Mouse (Mus musculus): ENCODE data around the gene Caln1. TPM values are rescaled to one million over a fixed set of nuclear protein-coding genes. Genes with fewer than 3 reads are reported as not detected.
A peak's percentile ranks its signal among the peaks of the same experiment; 100 is the strongest.

Gene Caln1
- polyA plus RNA-seq, 1 experiment from 2014 or later, result 0.10 TPM

- ATAC-seq, result no peak
- H3K4me3 ChIP-seq (replicated peaks), result no peak overlapping the region
- H3K4me2 ChIP-seq (replicated peaks), result peak overlapping the region; percentile 43
- H3K27ac ChIP-seq, result no peak overlapping the region
- H3K9ac ChIP-seq, result no peak overlapping the region
- no peaks in the 10 kb centered on the region for H3K4me1 ChIP-seq (replicated peaks)
- WGBS, result 21% methylated on average over 11 of the region's 11 CpGs
- no peaks in the 10 kb centered on the region for H3K27me3 ChIP-seq (replicated peaks)
- no peaks in the 10 kb centered on the region for H3K36me3 ChIP-seq
- no peaks in the 10 kb centered on the region for H3K9me3 ChIP-seq
Measured at GRCm38 (mm10) chr5:130852182-130852581, 482.9 kb downstream of the Caln1 start.

GRCm38 (mm10) chr5:130853371-130853770 is 484.1 kb downstream of the Caln1 start:
- H3K9ac ChIP-seq, result no peak overlapping the region
- H3K27ac ChIP-seq, result no peak overlapping the region
- H3K4me1 ChIP-seq (replicated peaks), result no peaks in the 10 kb centered on the region
- H3K4me3 ChIP-seq (replicated peaks), result no peak overlapping the region
- no peaks in the 10 kb centered on the region for H3K36me3 ChIP-seq
- ATAC-seq, result peak; percentile 39; the same call in 1 of the 2 replicates
- under 1% methylated on average over 10 of the region's 10 CpGs for WGBS
- H3K27me3 ChIP-seq (replicated peaks), result no peaks in the 10 kb centered on the region
- no peak overlapping the region for H3K4me2 ChIP-seq (replicated peaks)
- no peaks in the 10 kb centered on the region for H3K9me3 ChIP-seq

- ATAC-seq, result no peak
- Histone ChIP-seq H3K4me3 (replicated peaks) (no peak overlapping the region), H3K9ac (no peak overlapping the region), H3K4me2 (replicated peaks) (no peak overlapping the region), H3K27ac (no peak overlapping the region), H3K27me3 (replicated peaks) (no peaks in the 10 kb centered on the region), H3K36me3 (no peaks in the 10 kb centered on the region), H3K9me3 (no peaks in the 10 kb centered on the region), H3K4me1 (replicated peaks) (no peaks in the 10 kb centered on the region)
- WGBS, result 74% methylated on average over 7 of the region's 7 CpGs
Measured at GRCm38 (mm10) chr5:130854430-130854829, 485.2 kb downstream of the Caln1 start.

GRCm38 (mm10) chr5:130858148-130858547 is 488.9 kb downstream of the Caln1 start:
- 0 out of 2 replicates have a peak, but pooled peaks have one; percentile 43 for ATAC-seq
- WGBS, result 24% methylated on average over 8 of the region's 8 CpGs
- no peak overlapping the region for H3K4me3 ChIP-seq (replicated peaks)
- H3K27ac ChIP-seq, result no peak overlapping the region
- H3K4me2 ChIP-seq (replicated peaks), result no peak overlapping the region
- H3K4me1 ChIP-seq (replicated peaks), result no peaks in the 10 kb centered on the region
- no peak overlapping the region for H3K9ac ChIP-seq
- H3K27me3 ChIP-seq (replicated peaks), result no peaks in the 10 kb centered on the region
- no peaks in the 10 kb centered on the region for H3K9me3 ChIP-seq
- H3K36me3 ChIP-seq, result no peaks in the 10 kb centered on the region

GRCm38 (mm10) chr5:130858706-130859105 is 489.5 kb downstream of the Caln1 start:
- no peak overlapping the region for H3K4me3 ChIP-seq (replicated peaks)
- no peaks in the 10 kb centered on the region for H3K9me3 ChIP-seq
- 63% methylated on average over 3 of the region's 3 CpGs for WGBS
- H3K36me3 ChIP-seq, result no peaks in the 10 kb centered on the region
- H3K27me3 ChIP-seq (replicated peaks), result no peaks in the 10 kb centered on the region
- H3K9ac ChIP-seq, result no peak overlapping the region
- no peak overlapping the region for H3K27ac ChIP-seq
- ATAC-seq, result no peak
- no peaks in the 10 kb centered on the region for H3K4me1 ChIP-seq (replicated peaks)
- no peak overlapping the region for H3K4me2 ChIP-seq (replicated peaks)

GRCm38 (mm10) chr5:130859736-130860135 is 490.5 kb downstream of the Caln1 start:
- WGBS, result 42% methylated on average over 6 of the region's 6 CpGs

GRCm38 (mm10) chr5:130862302-130862701 is 493.0 kb downstream of the Caln1 start:
- H3K27me3 ChIP-seq (replicated peaks), result no peaks in the 10 kb centered on the region
- H3K27ac ChIP-seq, result no peak overlapping the region
- H3K4me2 ChIP-seq (replicated peaks), result no peak overlapping the region
- H3K9me3 ChIP-seq, result no peaks in the 10 kb centered on the region
- H3K9ac ChIP-seq, result no peak overlapping the region
- H3K36me3 ChIP-seq, result no peaks in the 10 kb centered on the region
- no peak for ATAC-seq
- no peaks in the 10 kb centered on the region for H3K4me1 ChIP-seq (replicated peaks)
- H3K4me3 ChIP-seq (replicated peaks), result no peak overlapping the region
- 59% methylated on average over 5 of the region's 5 CpGs for WGBS

More at GRCm38 (mm10) chr5:130859736-130860135, 490.5 kb downstream of the Caln1 start:
- no peaks in the 10 kb centered on the region for H3K4me1 ChIP-seq (replicated peaks)
- H3K4me2 ChIP-seq (replicated peaks), result no peak overlapping the region
- H3K27ac ChIP-seq, result no peak overlapping the region
- no peaks in the 10 kb centered on the region for H3K27me3 ChIP-seq (replicated peaks)
- no peak for ATAC-seq
- H3K4me3 ChIP-seq (replicated peaks), result no peak overlapping the region
- H3K36me3 ChIP-seq, result no peaks in the 10 kb centered on the region
- no peaks in the 10 kb centered on the region for H3K9me3 ChIP-seq
- no peak overlapping the region for H3K9ac ChIP-seq

GRCm38 (mm10) chr5:130869869-130870268 is 500.6 kb downstream of the Caln1 start:
- ATAC-seq, result no peak
- H3K36me3 ChIP-seq, result no peaks in the 10 kb centered on the region
- H3K27me3 ChIP-seq (replicated peaks), result no peaks in the 10 kb centered on the region
- H3K4me3 ChIP-seq (replicated peaks), result no peak overlapping the region
- no peaks in the 10 kb centered on the region; the same call in 1 of the 2 replicates for H3K9me3 ChIP-seq
- no peak overlapping the region for H3K9ac ChIP-seq
- 78% methylated on average over 1 of the region's 1 CpGs for WGBS
- H3K4me2 ChIP-seq (replicated peaks), result no peak overlapping the region
- no peak overlapping the region for H3K27ac ChIP-seq
- H3K4me1 ChIP-seq (replicated peaks), result no peaks in the 10 kb centered on the region

GRCm38 (mm10) chr5:130871086-130871485 is 501.8 kb downstream of the Caln1 start:
- H3K4me3 ChIP-seq (replicated peaks), result no peak overlapping the region
- WGBS, result 49% methylated on average over 8 of the region's 8 CpGs
- no peaks in the 10 kb centered on the region for H3K4me1 ChIP-seq (replicated peaks)
- no peaks in the 10 kb centered on the region; the same call in 1 of the 2 replicates for H3K9me3 ChIP-seq
- H3K27ac ChIP-seq, result no peak overlapping the region
- no peak overlapping the region for H3K4me2 ChIP-seq (replicated peaks)
- ATAC-seq, result no peak
- H3K36me3 ChIP-seq, result no peaks in the 10 kb centered on the region
- no peak overlapping the region for H3K9ac ChIP-seq
- H3K27me3 ChIP-seq (replicated peaks), result no peaks in the 10 kb centered on the region

GRCm38 (mm10) chr5:130875391-130875790 is 506.1 kb downstream of the Caln1 start:
- Histone ChIP-seq H3K4me2 (replicated peaks) (no peak overlapping the region), H3K9me3 (no peaks in the 10 kb centered on the region; the same call in 1 of the 2 replicates), H3K36me3 (no peaks in the 10 kb centered on the region), H3K4me1 (replicated peaks) (no peaks in the 10 kb centered on the region), H3K27me3 (replicated peaks) (no peaks in the 10 kb centered on the region), H3K9ac (no peak overlapping the region), H3K4me3 (replicated peaks) (no peak overlapping the region), H3K27ac (no peak overlapping the region)
- ATAC-seq, result no peak
- 87% methylated on average over 3 of the region's 3 CpGs for WGBS

- H3K27me3 ChIP-seq (replicated peaks), result no peaks in the 10 kb centered on the region
- H3K27ac ChIP-seq, result no peak overlapping the region
- H3K4me2 ChIP-seq (replicated peaks), result no peak overlapping the region
- no peak overlapping the region for H3K9ac ChIP-seq
- 83% methylated on average over 5 of the region's 5 CpGs for WGBS
- no peak overlapping the region for H3K4me3 ChIP-seq (replicated peaks)
- ATAC-seq, result no peak
- H3K9me3 ChIP-seq, result no peaks in the 10 kb centered on the region
- H3K4me1 ChIP-seq (replicated peaks), result no peaks in the 10 kb centered on the region
- H3K36me3 ChIP-seq, result no peaks in the 10 kb centered on the region
Measured at GRCm38 (mm10) chr5:130880331-130880730, 511.1 kb downstream of the Caln1 start.

GRCm38 (mm10) chr5:130891735-130892134 is 522.5 kb downstream of the Caln1 start:
- H3K27me3 ChIP-seq (replicated peaks), result no peaks in the 10 kb centered on the region
- H3K27ac ChIP-seq, result no peak overlapping the region
- H3K9ac ChIP-seq, result no peak overlapping the region
- no peak overlapping the region for H3K4me2 ChIP-seq (replicated peaks)
- no peaks in the 10 kb centered on the region for H3K4me1 ChIP-seq (replicated peaks)
- no peak for ATAC-seq
- no peaks in the 10 kb centered on the region for H3K36me3 ChIP-seq
- 62% methylated on average over 5 of the region's 5 CpGs for WGBS
- H3K9me3 ChIP-seq, result no peaks in the 10 kb centered on the region
- H3K4me3 ChIP-seq (replicated peaks), result no peak overlapping the region

- ATAC-seq, result no peak
- 98% methylated on average over 3 of the region's 3 CpGs for WGBS
Measured at GRCm38 (mm10) chr5:130895991-130896390, 526.7 kb downstream of the Caln1 start.

More at GRCm38 (mm10) chr5:130895991-130896390, 526.7 kb downstream of the Caln1 start:
- Histone ChIP-seq H3K4me2 (replicated peaks) (no peak overlapping the region), H3K27me3 (replicated peaks) (no peaks in the 10 kb centered on the region), H3K9me3 (no peaks in the 10 kb centered on the region), H3K4me1 (replicated peaks) (no peaks in the 10 kb centered on the region), H3K9ac (no peak overlapping the region), H3K36me3 (no peaks in the 10 kb centered on the region), H3K27ac (no peak overlapping the region), H3K4me3 (replicated peaks) (no peak overlapping the region)

Measured in intestine, embryonic 15.5 days (tissue).